Mouse (Mus musculus): ENCODE results near the gene Ctbp2.

The Ctbp2 gene

GRCm38 (mm10) chr7:132939118-132939517, 185.0 kb downstream of the Ctbp2 start:
- no peak for DNase-seq (ENCODE audit: low spot score in 2 of 2)
